Mouse (Mus musculus) ES-E14 (cell line): ENCODE measurements at regions not wholly inside any gene's neighbourhood (a gene's known extent, or its start where the extent isn't known, plus 50 kb on each side); places are given as distances from the start of the nearest gene placed in this dataset.
"Not testable (repeated sequence)": the region's sequence is repeated elsewhere in the genome, so short reads cannot be mapped to it uniquely, and the experiment has no call there.

Source experiments
- DNase-seq: peaks from one replicate; pipeline ENCODE4 v3.0.0-alpha.2; 2013; ENCODE audit warnings: low read depth, low spot score
- H3K27ac ChIP-seq: 2 replicates; pipeline ENCODE4 v1.5.1; 2012; ENCODE audit warnings: low read depth, mild to moderate bottlenecking, low read length, moderate library complexity, mixed read lengths; ENCODE audit not compliant: poor library complexity, insufficient read depth, severe bottlenecking
- H3K36me3 ChIP-seq: 2 replicates; pipeline ENCODE4 v1.6.1; 2012; ENCODE audit warnings: mild to moderate bottlenecking, low read length, moderate library complexity, mixed read lengths; ENCODE audit not compliant: control insufficient read depth, poor library complexity, insufficient read depth, severe bottlenecking
- H3K4me1 ChIP-seq, 2 experiments: fragments of 150-350 bp in 1 of 2; sonication (generic) in 1 of 2; 2 replicates each; pipeline ENCODE4 v1.6.1; 2012; ENCODE audit warnings: low read length in 2 of 2, mild to moderate bottlenecking in 1 of 2, mixed read lengths in 1 of 2; ENCODE audit not compliant: control insufficient read depth in 2 of 2, insufficient read depth in 2 of 2, poor library complexity in 1 of 2
- H3K4me3 ChIP-seq, 2 experiments: fragments of 150-350 bp in 1 of 2; sonication (generic) in 1 of 2; 2 replicates each; pipeline ENCODE4 v1.5.1; 2012; ENCODE audit warnings: low read length in 2 of 2, low read depth in 1 of 2, mild to moderate bottlenecking in 1 of 2, mixed read lengths in 1 of 2; ENCODE audit not compliant: insufficient read depth in 1 of 2, poor library complexity in 1 of 2, severe bottlenecking in 1 of 2
- H3K9ac ChIP-seq: 2 replicates; pipeline ENCODE4 v1.6.1; 2012; ENCODE audit warnings: low read depth, mild to moderate bottlenecking, low read length, mixed read lengths; ENCODE audit not compliant: poor library complexity, insufficient read depth, severe bottlenecking
- H3K9me3 ChIP-seq: fragments of 150-350 bp; sonication (generic); 2 replicates; pipeline ENCODE4 v1.6.1; 2012; ENCODE audit warnings: low read depth, mild to moderate bottlenecking, low read length; ENCODE audit not compliant: control insufficient read depth, insufficient read depth
- CHD2 ChIP-seq: IDR thresholded peaks from 2 replicates; pipeline ENCODE4 v1.6.1; 2014; ENCODE audit warnings: mild to moderate bottlenecking, low read depth, low read length, inconsistent platforms
- HCFC1 ChIP-seq: IDR thresholded peaks from 2 replicates; pipeline ENCODE4 v1.6.1; 2012; ENCODE audit warnings: low read length, inconsistent platforms, borderline replicate concordance; ENCODE audit not compliant: insufficient read depth
- MAFK ChIP-seq: IDR thresholded peaks from 2 replicates; pipeline ENCODE4 v1.6.1; 2014; ENCODE audit warnings: mild to moderate bottlenecking, low read depth, low read length, inconsistent platforms; ENCODE audit not compliant: insufficient read depth
- ZC3H11A ChIP-seq: IDR thresholded peaks from 2 replicates; pipeline ENCODE4 v1.6.1; 2012; ENCODE audit warnings: low read depth, mild to moderate bottlenecking, inconsistent platforms, low read length, borderline replicate concordance
- ZNF384 ChIP-seq: IDR thresholded peaks from 2 replicates; pipeline ENCODE4 v1.6.1; 2012; ENCODE audit warnings: low read depth, low read length, inconsistent platforms
- in situ Hi-C, 2 experiments: fragments of 600-800 bp; cut with MboI; formaldehyde crosslinking; loops; one replicate each; pipeline ENCODE4 v1.15.1; 2025; ENCODE audit warnings: low sequenced_read_pairs in 2 of 2, inconsistent platforms in 1 of 2; ENCODE audit not compliant: unreplicated experiment in 2 of 2

DNA sequence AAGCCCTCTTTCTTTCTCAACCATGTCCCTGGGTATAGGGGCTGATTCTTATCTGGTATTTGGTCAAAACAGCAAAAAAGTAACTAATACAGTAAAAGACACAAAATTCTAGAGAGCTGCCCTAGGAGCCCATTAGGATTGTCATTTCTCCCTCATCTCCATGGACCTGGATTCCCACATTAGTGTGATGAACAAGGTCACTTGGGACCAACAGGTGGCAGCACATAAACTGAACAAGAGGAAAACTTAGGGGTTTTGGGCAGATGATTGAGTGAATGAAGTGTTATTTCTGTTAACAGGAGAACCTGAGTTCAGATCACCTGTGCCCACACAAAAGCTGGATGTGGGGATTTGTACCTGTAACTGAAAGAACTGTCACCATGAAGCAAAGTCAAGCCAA is 93.0 kb upstream of the Tbl1x start:
- no peak for DNase-seq
- TF ChIP-seq HCFC1: no peak
- no peak for TF ChIP-seq ZNF384
- no peak for TF ChIP-seq MAFK
- TF ChIP-seq CHD2: no peak
- TF ChIP-seq ZC3H11A: no peak
- in situ Hi-C loops: loop anchor here in 1 of 2 experiments (25.0 kb wide), 1 partner anchor 220 kb away; no protein-coding TSS in a partner anchor
- H3K9me3 ChIP-seq: no peaks in the 10 kb centered on the region
- no peak overlapping the region for H3K27ac ChIP-seq
- H3K4me1 ChIP-seq: no peaks in the 10 kb centered on the region
- no peak overlapping the region for H3K9ac ChIP-seq
- H3K4me3 ChIP-seq: no peak overlapping the region
- no peaks in the 10 kb centered on the region for H3K36me3 ChIP-seq

- DNase-seq: no peak
- Histone ChIP-seq H3K36me3 (no peaks in the 10 kb centered on the region), H3K9me3 (no peaks in the 10 kb centered on the region), H3K4me1 (no peaks in the 10 kb centered on the region), H3K4me3 (no peak overlapping the region), H3K9ac (no peak overlapping the region), H3K27ac (no peak overlapping the region)
- TF ChIP-seq ZC3H11A (no peak), ZNF384 (no peak), HCFC1 (no peak), CHD2 (no peak), MAFK (no peak)
- in situ Hi-C loops: loop anchor here in 1 of 2 experiments (25.0 kb wide), 1 partner anchor 215 kb away; no protein-coding TSS in a partner anchor
Observed at GRCm38 (mm10) chrX:77422206-77422605, 88.6 kb upstream of the Tbl1x start.

DNA sequence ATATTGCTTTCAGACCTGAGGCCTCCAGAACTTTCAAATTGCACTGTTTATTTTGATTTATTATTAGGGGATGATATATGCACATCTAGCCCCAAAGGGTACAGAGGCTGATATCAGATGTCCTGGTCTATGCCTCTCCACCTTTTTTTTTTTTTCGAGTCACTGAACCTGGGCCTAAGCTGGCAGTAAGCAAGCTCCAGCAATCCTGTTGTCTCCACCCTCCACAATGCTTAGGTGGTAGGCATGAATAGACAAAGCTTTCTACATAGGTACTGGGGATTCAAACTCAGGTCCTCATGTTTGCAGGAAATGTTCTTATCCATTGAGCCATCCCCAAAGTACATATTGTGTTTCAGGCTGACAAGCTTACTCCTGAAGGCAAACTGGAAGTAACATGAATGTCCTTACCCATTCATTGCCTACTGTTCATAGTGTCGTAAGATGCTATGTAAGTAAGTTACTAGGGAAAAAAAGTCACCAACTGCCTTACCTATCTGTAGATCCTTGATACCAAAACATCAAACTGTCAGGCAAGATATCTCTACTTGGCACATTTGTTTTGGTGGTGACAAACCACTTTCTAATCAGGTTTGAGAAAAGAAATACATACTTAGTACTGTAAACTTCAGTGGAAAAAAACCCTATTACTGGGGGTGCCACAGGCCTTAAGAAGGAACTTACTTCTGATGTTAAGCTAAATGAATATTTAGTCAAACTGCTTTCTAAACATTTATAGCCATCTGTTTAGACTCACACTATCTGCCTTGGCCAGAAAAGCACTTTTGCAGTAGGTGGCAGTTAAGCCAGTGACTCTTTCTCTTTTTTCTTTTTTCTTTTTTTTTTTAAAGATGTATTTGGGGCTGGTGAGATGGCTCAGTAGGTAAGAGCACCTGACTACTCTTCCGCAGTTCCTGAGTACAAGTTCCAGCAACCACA is 85.8 kb upstream of the Tbl1x start:
- DNase-seq: no peak
- no peak for TF ChIP-seq MAFK
- TF ChIP-seq CHD2: no peak
- TF ChIP-seq ZNF384: no peak
- no peak for TF ChIP-seq HCFC1
- no peak for TF ChIP-seq ZC3H11A
- H3K9ac ChIP-seq: no peak overlapping the region
- H3K27ac ChIP-seq: no peak overlapping the region
- H3K9me3 ChIP-seq: no peaks in the 10 kb centered on the region
- in situ Hi-C loops: loop anchor here in 1 of 2 experiments (25.0 kb wide), 1 partner anchor 212 kb away; no protein-coding TSS in a partner anchor
- no peak overlapping the region for H3K4me3 ChIP-seq
- no peaks in the 10 kb centered on the region; a peak in 1 of 4 replicates for H3K4me1 ChIP-seq
- H3K36me3 ChIP-seq: no peaks in the 10 kb centered on the region

- H3K4me3 ChIP-seq, H3K4me1 ChIP-seq, in situ Hi-C loops, H3K9ac ChIP-seq, DNase-seq, H3K27ac ChIP-seq, H3K9me3 ChIP-seq, H3K36me3 ChIP-seq: not testable (repeated sequence)
Observed at GRCm38 (mm10) chrX:77425728-77426102, 85.1 kb upstream of the Tbl1x start.

- H3K9me3 ChIP-seq, DNase-seq, H3K36me3 ChIP-seq, H3K9ac ChIP-seq, H3K4me1 ChIP-seq, H3K27ac ChIP-seq, in situ Hi-C loops, H3K4me3 ChIP-seq: not testable (repeated sequence)
Observed at GRCm38 (mm10) chrX:77426836-77427235, 84.0 kb upstream of the Tbl1x start.
